Comparison of ENCODE assay signal across 23 mouse cellular contexts in genomic region chr5:15520418-15520817, GRCm38 (mm10). TPM values are rescaled to one million over a fixed set of nuclear protein-coding genes. Genes with fewer than 3 reads are reported as not detected.
DNase-seq lines count a peak whose midpoint lies in the region; ATAC-seq and TF ChIP-seq lines count a peak whose summit lies in the region.
"Not testable (repeated sequence)": the region's sequence is repeated elsewhere in the genome, so short reads cannot be mapped to it uniquely, and the experiment has no call there.
"Had no signal": no experiment of that assay in that cellular context is flagged by ENCODE, and none has a peak within 500 bp of the region (broad histone marks: within the 10 kb centered on the region; RNA-seq: fewer than 3 reads in every experiment).

No protein-coding gene starts in this region.

- not testable (repeated sequence) for TF ChIP-seq EP300 in MEL (IDR thresholded peaks at IDR 0.05; ENCODE audit: low read depth in 1 of 2, low read length in 2 of 2); stomach, postnatal 0 days (optimal IDR thresholded peaks at IDR 0.05)

- not testable (repeated sequence) for H3K27ac ChIP-seq in MEL (ENCODE audit: control insufficient read depth, low read depth, low read length); forebrain, postnatal 0 days (ENCODE audit: low read depth, low read length); kidney, adult 2 months (ENCODE audit: insufficient read depth, low read depth, low read length); layer of hippocampus, adult 2 months; liver, adult 2 months (replicated peaks; ENCODE audit: insufficient read depth, low read depth, low read length); midbrain, postnatal 0 days (ENCODE audit: low read depth, low read length); stomach, postnatal 0 days (replicated peaks)

- H3K27me3 ChIP-seq in MEL (ENCODE audit: control insufficient read depth in 1 of 2, insufficient read depth in 2 of 2, low read length in 2 of 2); forebrain, postnatal 0 days (ENCODE audit: insufficient read depth, low read length); kidney, adult 2 months (replicated peaks; ENCODE audit: control insufficient read depth, insufficient read depth, low read length); liver, adult 2 months (ENCODE audit: control insufficient read depth, insufficient read depth, low read length); midbrain, postnatal 0 days (ENCODE audit: insufficient read depth, low read length); stomach, postnatal 0 days (ENCODE audit: control insufficient read depth, insufficient read depth, low read length): not testable (repeated sequence)

- not testable (repeated sequence) for H3K9me3 ChIP-seq in MEL (replicated peaks; ENCODE audit: insufficient read depth, low read length); forebrain, postnatal 0 days (ENCODE audit: low read length); midbrain, postnatal 0 days (ENCODE audit: low read length); stomach, postnatal 0 days (ENCODE audit: control insufficient read depth, low read length)

- DNase-seq in MEL (ENCODE audit: low read depth, low spot score); forebrain, postnatal 0 days; liver, adult 2 months (ENCODE audit: extremely low read depth, low read depth, low spot score); midbrain, postnatal 0 days (ENCODE audit: low spot score); stomach, postnatal 0 days (ENCODE audit: low spot score): not testable (repeated sequence)
- DNase-seq in kidney, adult 2 months, result peak; percentile 21
- DNase-seq in layer of hippocampus, adult 2 months (ENCODE audit: low spot score in 2 of 2), result peak in 1 of 2 experiments; percentile 44

- not testable (repeated sequence) for H3K36me3 ChIP-seq in MEL (ENCODE audit: control insufficient read depth in 1 of 2, insufficient read depth in 2 of 2, low read length in 2 of 2); forebrain, postnatal 0 days (ENCODE audit: insufficient read depth); kidney, adult 2 months (ENCODE audit: control insufficient read depth, insufficient read depth, low read length); liver, adult 2 months (ENCODE audit: control insufficient read depth, insufficient read depth, low read length); midbrain, postnatal 0 days (ENCODE audit: insufficient read depth, low read length); stomach, postnatal 0 days (ENCODE audit: control insufficient read depth, insufficient read depth, low read length)

- H3K4me2 ChIP-seq in forebrain, postnatal 0 days (ENCODE audit: low read depth); midbrain, postnatal 0 days (ENCODE audit: low read depth, low read length, poor library complexity, severe bottlenecking); stomach, postnatal 0 days (replicated peaks; ENCODE audit: low read depth): not testable (repeated sequence)

- H3K4me3 ChIP-seq in MEL (ENCODE audit: control insufficient read depth in 1 of 2, insufficient read depth in 1 of 2, low read depth in 2 of 2, low read length in 2 of 2); forebrain, postnatal 0 days (ENCODE audit: low read depth, low read length); kidney, adult 2 months (ENCODE audit: insufficient read depth, low read depth, low read length); layer of hippocampus, adult 2 months; liver, adult 2 months (ENCODE audit: insufficient read depth, low read depth, low read length); midbrain, postnatal 0 days (ENCODE audit: low read depth, low read length); stomach, postnatal 0 days (ENCODE audit: low read depth, low read length): not testable (repeated sequence)

- not testable (repeated sequence) for ATAC-seq in forebrain, postnatal 0 days; midbrain, postnatal 0 days (ENCODE audit: low FRiP score); stomach, postnatal 0 days (ENCODE audit: low FRiP score, low TSS enrichment)

- not testable (repeated sequence) for H3K9ac ChIP-seq in MEL (ENCODE audit: control insufficient read depth, low read depth, low read length, poor library complexity, severe bottlenecking); forebrain, postnatal 0 days; liver, adult 2 months (ENCODE audit: low read depth, low read length); midbrain, postnatal 0 days (replicated peaks; ENCODE audit: low read length, poor library complexity, severe bottlenecking); stomach, postnatal 0 days (ENCODE audit: low read length)

- H3K4me1 ChIP-seq in MEL (ENCODE audit: control insufficient read depth in 1 of 2, insufficient read depth in 2 of 2, low read length in 2 of 2); forebrain, postnatal 0 days (ENCODE audit: insufficient read depth); kidney, adult 2 months (ENCODE audit: control insufficient read depth, insufficient read depth, low read length); liver, adult 2 months (ENCODE audit: control insufficient read depth, insufficient read depth, low read length); midbrain, postnatal 0 days (ENCODE audit: insufficient read depth, low read length); stomach, postnatal 0 days (replicated peaks; ENCODE audit: control insufficient read depth, insufficient read depth): not testable (repeated sequence)

- TF ChIP-seq RAD21 in MEL (IDR thresholded peaks at IDR 0.05; ENCODE audit: low read depth, low read length), result peak; percentile 14

- TF ChIP-seq POLR2A in MEL (IDR thresholded peaks at IDR 0.05; ENCODE audit: control insufficient read depth in 1 of 2, insufficient read depth in 1 of 2, low read depth in 1 of 2, low read length in 2 of 2, poor library complexity in 1 of 2); kidney, adult 2 months (IDR thresholded peaks at IDR 0.05; ENCODE audit: low read depth, low read length); liver, adult 2 months (IDR thresholded peaks at IDR 0.05; ENCODE audit: extremely low read depth, insufficient read depth, low read length): not testable (repeated sequence)

- peak in 2 of 3 experiments; percentile 12 to 21; a peak in 1 of 6 replicates for TF ChIP-seq CTCF in MEL (IDR thresholded peaks at IDR 0.05 in 2 of 3, conservative IDR thresholded peaks at IDR 0.05 in 1 of 3; ENCODE audit: control insufficient read depth in 1 of 3, insufficient read depth in 1 of 3, low read depth in 2 of 3, low read length in 3 of 3, poor library complexity in 1 of 3, severe bottlenecking in 1 of 3)
- peak; percentile 39 for TF ChIP-seq CTCF in forebrain, postnatal 0 days (IDR thresholded peaks at IDR 0.05; ENCODE audit: low read depth)
- not testable (repeated sequence) for TF ChIP-seq CTCF in kidney, adult 2 months (conservative IDR thresholded peaks at IDR 0.05; ENCODE audit: insufficient read depth, insufficient read length, low read depth, low read length)
- peak; percentile 69 for TF ChIP-seq CTCF in layer of hippocampus, adult 2 months (conservative IDR thresholded peaks at IDR 0.05)
- TF ChIP-seq CTCF in liver, adult 2 months (IDR thresholded peaks at IDR 0.05; ENCODE audit: low read depth, low read length), result peak; percentile 30; the same call in 1 of the 2 replicates
- peak; percentile 53 for TF ChIP-seq CTCF in midbrain, postnatal 0 days (IDR thresholded peaks at IDR 0.05)
- peak; percentile 50 for TF ChIP-seq CTCF in stomach, postnatal 0 days (IDR thresholded peaks at IDR 0.05; ENCODE audit: low read depth)

- H3K79me2 ChIP-seq in MEL (ENCODE audit: control insufficient read depth, insufficient read depth, low read length, poor library complexity); liver, adult 2 months (ENCODE audit: control insufficient read depth, insufficient read depth, low read length): not testable (repeated sequence)

- 24% methylated on average over 5 of the region's 5 CpGs for WGBS in forebrain, postnatal 0 days
- WGBS in kidney, adult 2 months, result 14% methylated on average over 5 of the region's 5 CpGs
- 11% methylated on average over 5 of the region's 5 CpGs for WGBS in liver, adult 2 months
- WGBS in midbrain, postnatal 0 days, result 26% methylated on average over 5 of the region's 5 CpGs
- 12% methylated on average over 5 of the region's 5 CpGs for WGBS in stomach, postnatal 0 days

RNA-seq across cellular contexts. Expression of gene Gm21190, which starts 8.6 kb away (rescaled TPM):
- not detected in 2 replicates for total RNA-seq in MEL (2012; rRNA removed)
- not detected for polyA plus RNA-seq in MEL (2012; ENCODE audit: insufficient read depth in 1 of 2, insufficient read length in 2 of 2, low read depth in 1 of 2, low replicate concordance in 2 of 2, missing spikeins in 1 of 2)
- not detected in 2 replicates for total RNA-seq in forebrain, postnatal 0 days (2014; rRNA removed)
- polyA plus RNA-seq in forebrain, postnatal 0 days (2015; fragmentation: Nextera tagmentation; extraction: Ambion mirVana), result not detected in 2 replicates
- polyA plus RNA-seq in kidney, adult 2 months (2012; rRNA removed), result 0.08 and 0.15 TPM in 2 replicates
- not detected for total RNA-seq in layer of hippocampus, adult 2 months (2021)
- total RNA-seq in liver, adult 2 months (2014; rRNA removed), result not detected in 2 replicates
- not detected in 2 replicates for polyA plus RNA-seq in liver, adult 2 months (2012; rRNA removed)
- total RNA-seq in midbrain, postnatal 0 days (2014; rRNA removed), result not detected in 2 replicates
- not detected in 2 replicates for polyA plus RNA-seq in midbrain, postnatal 0 days (2015; fragmentation: Nextera tagmentation; extraction: Ambion mirVana)
- not detected in 2 replicates for polyA plus RNA-seq in stomach, postnatal 0 days (2015; fragmentation: Nextera tagmentation; extraction: Ambion mirVana)
- total RNA-seq: adrenal gland, postnatal 4 days; gastrocnemius, adult 18-20 months; heart, postnatal 10 days; left cerebral cortex, postnatal 10 days; megakaryocyte-erythroid progenitor cell, adult 5-6 weeks; neutrophil, adult 5-6 weeks had no signal
- polyA plus RNA-seq: C2C12; forebrain, embryonic 10.5 days; gonadal fat pad, adult 2 months; heart, embryonic 11.5 days; hindbrain, embryonic 12.5 days; inflammation-experienced regulatory T-cells, adult 6 months; kidney, embryonic 15.5 days; limb, embryonic 13.5 days; liver, embryonic 15.5 days; midbrain, embryonic 16.5 days had no signal

RNA-seq across cellular contexts. Expression of gene Gm21149, which starts 44.1 kb away (rescaled TPM):
- total RNA-seq in MEL (2012; rRNA removed), result not detected in 2 replicates
- not detected for polyA plus RNA-seq in MEL (2012; ENCODE audit: insufficient read depth in 1 of 2, insufficient read length in 2 of 2, low read depth in 1 of 2, low replicate concordance in 2 of 2, missing spikeins in 1 of 2)
- not detected in 2 replicates for total RNA-seq in forebrain, postnatal 0 days (2014; rRNA removed)
- polyA plus RNA-seq in forebrain, postnatal 0 days (2015; fragmentation: Nextera tagmentation; extraction: Ambion mirVana), result 0.15 TPM in 1 of 2 replicates, not detected in the other
- not detected in 2 replicates for polyA plus RNA-seq in kidney, adult 2 months (2012; rRNA removed)
- total RNA-seq in layer of hippocampus, adult 2 months (2021), result not detected
- total RNA-seq in liver, adult 2 months (2014; rRNA removed), result not detected in 2 replicates
- not detected in 2 replicates for polyA plus RNA-seq in liver, adult 2 months (2012; rRNA removed)
- not detected in 2 replicates for total RNA-seq in midbrain, postnatal 0 days (2014; rRNA removed)
- polyA plus RNA-seq in midbrain, postnatal 0 days (2015; fragmentation: Nextera tagmentation; extraction: Ambion mirVana), result not detected in 2 replicates
- polyA plus RNA-seq in stomach, postnatal 0 days (2015; fragmentation: Nextera tagmentation; extraction: Ambion mirVana), result 0.29 TPM in 1 of 2 replicates, not detected in the other
- total RNA-seq: adrenal gland, postnatal 4 days; gastrocnemius, adult 18-20 months; heart, postnatal 10 days; left cerebral cortex, postnatal 10 days; megakaryocyte-erythroid progenitor cell, adult 5-6 weeks; neutrophil, adult 5-6 weeks had no signal
- polyA plus RNA-seq: forebrain, embryonic 10.5 days; gonadal fat pad, adult 2 months; heart, embryonic 11.5 days; hindbrain, embryonic 12.5 days; kidney, embryonic 15.5 days; limb, embryonic 13.5 days; liver, embryonic 15.5 days; midbrain, embryonic 16.5 days had no signal

RNA-seq across cellular contexts. Expression of gene Gm21083, which starts 56.7 kb away (rescaled TPM):
- not detected in 2 replicates for total RNA-seq in MEL (2012; rRNA removed)
- polyA plus RNA-seq in MEL (2012; ENCODE audit: insufficient read depth in 1 of 2, insufficient read length in 2 of 2, low read depth in 1 of 2, low replicate concordance in 2 of 2, missing spikeins in 1 of 2), result not detected
- not detected in 2 replicates for total RNA-seq in forebrain, postnatal 0 days (2014; rRNA removed)
- not detected in 2 replicates for polyA plus RNA-seq in forebrain, postnatal 0 days (2015; fragmentation: Nextera tagmentation; extraction: Ambion mirVana)
- polyA plus RNA-seq in kidney, adult 2 months (2012; rRNA removed), result not detected in 2 replicates
- not detected for total RNA-seq in layer of hippocampus, adult 2 months (2021)
- total RNA-seq in liver, adult 2 months (2014; rRNA removed), result not detected in 2 replicates
- not detected in 2 replicates for polyA plus RNA-seq in liver, adult 2 months (2012; rRNA removed)
- not detected in 2 replicates for total RNA-seq in midbrain, postnatal 0 days (2014; rRNA removed)
- polyA plus RNA-seq in midbrain, postnatal 0 days (2015; fragmentation: Nextera tagmentation; extraction: Ambion mirVana), result not detected in 2 replicates
- not detected in 2 replicates for polyA plus RNA-seq in stomach, postnatal 0 days (2015; fragmentation: Nextera tagmentation; extraction: Ambion mirVana)
- total RNA-seq: adrenal gland, postnatal 4 days; gastrocnemius, adult 18-20 months; heart, postnatal 10 days; left cerebral cortex, postnatal 10 days; megakaryocyte-erythroid progenitor cell, adult 5-6 weeks; neutrophil, adult 5-6 weeks had no signal
- polyA plus RNA-seq: forebrain, embryonic 10.5 days; gonadal fat pad, adult 2 months; hindbrain, embryonic 12.5 days; inflammation-experienced regulatory T-cells, adult 6 months; kidney, embryonic 15.5 days; liver, embryonic 15.5 days; midbrain, embryonic 16.5 days had no signal
